Mouse (Mus musculus): ENCODE data around the gene Tmbim4. TPM values are rescaled to one million over a fixed set of nuclear protein-coding genes. Genes with fewer than 3 reads are reported as not detected.

Tmbim4 gene
- 100 to 1,000 TPM; 107 to 108 TPM for total RNA-seq (2021)
- long read RNA-seq, experiment 1, transcript Tmbim4-201 (7 exons, 904 nt), result major isoform, 89 of 96 reads
- long read RNA-seq, experiment 1, partial matches to known transcripts, result 0 of 96 reads
- long read RNA-seq, experiment 1, other reads (novel, unspliced or antisense), result 5 of 96 reads
- long read RNA-seq, experiment 2, transcript Tmbim4-201 (7 exons, 904 nt), result major isoform, 54 of 62 reads
- long read RNA-seq, experiment 2, partial matches to known transcripts, result 1 of 62 reads
- long read RNA-seq, experiment 2, other reads (novel, unspliced or antisense), result 4 of 62 reads

GRCm38 (mm10) chr10:120201131-120201921, at the start of gene Tmbim4:
Tmbim4 (plus strand) TSS chr10:120201590.
- DNase-seq, result peak; percentile 90 to 92

GRCm38 (mm10) chr10:120151672-120152071, 49.7 kb upstream of the Tmbim4 start:
- no peak for DNase-seq

- no peak for DNase-seq
Measured at GRCm38 (mm10) chr10:120153911-120154310, 47.5 kb upstream of the Tmbim4 start.

- DNase-seq, result no peak
Measured at GRCm38 (mm10) chr10:120160533-120160932, 40.9 kb upstream of the Tmbim4 start.

GRCm38 (mm10) chr10:120162840-120163239, 38.5 kb upstream of the Tmbim4 start:
- DNase-seq, result no peak

GRCm38 (mm10) chr10:120163490-120163889, 37.9 kb upstream of the Tmbim4 start:
- peak in 1 of 2 experiments; percentile 37 for DNase-seq

GRCm38 (mm10) chr10:120164931-120165792, 36.2 kb upstream of the Tmbim4 start:
- DNase-seq, result no peak

GRCm38 (mm10) chr10:120165793-120166503, 35.4 kb upstream of the Tmbim4 start:
- no peak for DNase-seq

GRCm38 (mm10) chr10:120168070-120168469, 33.3 kb upstream of the Tmbim4 start:
- no peak for DNase-seq

GRCm38 (mm10) chr10:120169064-120169463, 32.3 kb upstream of the Tmbim4 start:
- no peak for DNase-seq

- no peak for DNase-seq
Measured at GRCm38 (mm10) chr10:120169841-120170240, 31.5 kb upstream of the Tmbim4 start.

GRCm38 (mm10) chr10:120170277-120170676, 31.1 kb upstream of the Tmbim4 start:
- DNase-seq, result no peak

- no peak for DNase-seq
Measured at GRCm38 (mm10) chr10:120171340-120171739, 30.1 kb upstream of the Tmbim4 start.

- DNase-seq, result no peak
Measured at GRCm38 (mm10) chr10:120174192-120174705, 27.1 kb upstream of the Tmbim4 start.

GRCm38 (mm10) chr10:120182887-120183286, 18.5 kb upstream of the Tmbim4 start:
- peak in 1 of 2 experiments; percentile 23 for DNase-seq

- no peak for DNase-seq
Measured at GRCm38 (mm10) chr10:120183342-120183741, 18.0 kb upstream of the Tmbim4 start.

- no peak for DNase-seq
Measured at GRCm38 (mm10) chr10:120188513-120188912, 12.9 kb upstream of the Tmbim4 start.

- peak in 1 of 2 experiments; percentile 19 for DNase-seq
Measured at GRCm38 (mm10) chr10:120189276-120189675, 12.1 kb upstream of the Tmbim4 start.

GRCm38 (mm10) chr10:120189782-120190181, 11.6 kb upstream of the Tmbim4 start:
- no peak for DNase-seq

- DNase-seq, result no peak
Measured at GRCm38 (mm10) chr10:120191165-120191564, 10.2 kb upstream of the Tmbim4 start.

GRCm38 (mm10) chr10:120192278-120192677, 9.1 kb upstream of the Tmbim4 start:
- DNase-seq, result no peak

- no peak for DNase-seq
Measured at GRCm38 (mm10) chr10:120193255-120193654, 8.1 kb upstream of the Tmbim4 start.

All from heart, adult 18-20 months (tissue).